Mouse (Mus musculus): Measurements from ENCODE around the gene Mfn2. TPM values are rescaled to one million over a fixed set of nuclear protein-coding genes. Genes with fewer than 3 reads are reported as not detected.
"Not testable (repeated sequence)": the region's sequence is repeated elsewhere in the genome, so short reads cannot be mapped to it uniquely, and the experiment has no call there.

Mfn2 gene
- polyA plus RNA-seq, 1 experiment, result 19.0 TPM

- Histone ChIP-seq H3K4me3 (replicated peaks) (no peak overlapping the region), H3K4me1 (peaks cover 24% of the 10 kb centered on the region), H3K9me3 (no peaks in the 10 kb centered on the region), H3K36me3 (replicated peaks; ENCODE audit: low read length) (no peaks in the 10 kb centered on the region), H3K27me3 (replicated peaks) (no peaks in the 10 kb centered on the region)
- no peak for TF ChIP-seq FLI1 (IDR thresholded peaks at IDR 0.05; ENCODE audit: low read length)
- TF ChIP-seq GATA1 (IDR thresholded peaks at IDR 0.05; ENCODE audit: borderline replicate concordance, low read length), result no peak
These were observed 53.7 kb downstream of the Mfn2 start for GRCm38 (mm10) chr4:147850776-147851175.

- Histone ChIP-seq H3K9me3 (no peaks in the 10 kb centered on the region), H3K4me3 (replicated peaks) (peak overlapping the region; percentile 96), H3K4me1 (peaks cover 24% of the 10 kb centered on the region), H3K36me3 (replicated peaks; ENCODE audit: low read length) (peaks cover 9% of the 10 kb centered on the region), H3K27me3 (replicated peaks) (no peaks in the 10 kb centered on the region)
- TF ChIP-seq FLI1 (IDR thresholded peaks at IDR 0.05; ENCODE audit: low read length) (no peak), GATA1 (IDR thresholded peaks at IDR 0.05; ENCODE audit: borderline replicate concordance, low read length) (no peak)
These were observed 55.9 kb downstream of the Mfn2 start for GRCm38 (mm10) chr4:147848584-147848991.

GRCm38 (mm10) chr4:147847614-147848583 is 56.6 kb downstream of the Mfn2 start, which contains the start of gene Zfp933:
Gene Zfp933 (minus strand): TSS chr4:147848366.
- TF ChIP-seq GATA1 (IDR thresholded peaks at IDR 0.05; ENCODE audit: borderline replicate concordance, low read length), result no peak
- TF ChIP-seq FLI1 (IDR thresholded peaks at IDR 0.05; ENCODE audit: low read length), result no peak
- Histone ChIP-seq H3K27me3 (replicated peaks) (no peaks in the 10 kb centered on the region), H3K4me3 (replicated peaks) (peak within 1 kb of the TSS; percentile 96), H3K9me3 (no peaks in the 10 kb centered on the region), H3K4me1 (peaks cover 30% of the 10 kb centered on the region), H3K36me3 (replicated peaks; ENCODE audit: low read length) (peaks cover 16% of the 10 kb centered on the region)

GRCm38 (mm10) chr4:147842871-147843270 is 61.6 kb downstream of the Mfn2 start:
- no peaks in the 10 kb centered on the region for H3K9me3 ChIP-seq
- TF ChIP-seq FLI1 (IDR thresholded peaks at IDR 0.05; ENCODE audit: low read length) (no peak), GATA1 (IDR thresholded peaks at IDR 0.05; ENCODE audit: borderline replicate concordance, low read length) (no peak)
- H3K27me3 ChIP-seq (replicated peaks), result no peaks in the 10 kb centered on the region
- H3K4me3 ChIP-seq (replicated peaks), result no peak overlapping the region
- H3K36me3 ChIP-seq (replicated peaks; ENCODE audit: low read length), result peaks cover 37% of the 10 kb centered on the region
- peaks cover 15% of the 10 kb centered on the region; the same call in 1 of the 2 replicates for H3K4me1 ChIP-seq

- not testable (repeated sequence) for H3K27me3 ChIP-seq (replicated peaks); H3K9me3 ChIP-seq; H3K4me1 ChIP-seq; H3K4me3 ChIP-seq (replicated peaks)
- peaks cover 33% of the 10 kb centered on the region for H3K36me3 ChIP-seq (replicated peaks; ENCODE audit: low read length)
These were observed 65.2 kb downstream of the Mfn2 start for GRCm38 (mm10) chr4:147839282-147839681.

GRCm38 (mm10) chr4:147824389-147824788 is 80.1 kb downstream of the Mfn2 start:
- peaks cover 61% of the 10 kb centered on the region for H3K9me3 ChIP-seq
- H3K27me3 ChIP-seq (replicated peaks), result no peaks in the 10 kb centered on the region
- peaks cover 64% of the 10 kb centered on the region for H3K36me3 ChIP-seq (replicated peaks; ENCODE audit: low read length)
- H3K4me1 ChIP-seq, result no peaks in the 10 kb centered on the region
- TF ChIP-seq FLI1 (IDR thresholded peaks at IDR 0.05; ENCODE audit: low read length) (no peak), GATA1 (IDR thresholded peaks at IDR 0.05; ENCODE audit: borderline replicate concordance, low read length) (no peak)
- H3K4me3 ChIP-seq (replicated peaks), result no peak overlapping the region

Other genes starting within 250 kb of the Mfn2 start
- not detected in 2 replicates for gene Zfp534, start 202.2 kb downstream of the Mfn2 start, polyA plus RNA-seq (2012; ENCODE audit: insufficient read depth, low replicate concordance)
- gene Zfp984, start 94.9 kb downstream of the Mfn2 start, polyA plus RNA-seq (2012; ENCODE audit: insufficient read depth, low replicate concordance), result 0.07 TPM in 1 of 2 replicates, not detected in the other
- gene Zfp933, start 56.3 kb downstream of the Mfn2 start, polyA plus RNA-seq (2012; ENCODE audit: insufficient read depth, low replicate concordance), result not detected in 2 replicates
- 44.2 and 60.2 TPM in 2 replicates for gene Miip, start 35.9 kb downstream of the Mfn2 start, polyA plus RNA-seq (2012; ENCODE audit: insufficient read depth, low replicate concordance)
- gene Fv1, start 35.7 kb downstream of the Mfn2 start, polyA plus RNA-seq (2012; ENCODE audit: insufficient read depth, low replicate concordance), result not detected in 2 replicates
- 11.8 and 14.9 TPM in 2 replicates for gene Plod1, start 32.1 kb upstream of the Mfn2 start, polyA plus RNA-seq (2012; ENCODE audit: insufficient read depth, low replicate concordance)
- gene 2510039O18Rik, start 36.2 kb upstream of the Mfn2 start, polyA plus RNA-seq (2012; ENCODE audit: insufficient read depth, low replicate concordance), result 87.3 and 131 TPM in 2 replicates
- gene Nppb, start 81.1 kb upstream of the Mfn2 start, polyA plus RNA-seq (2012; ENCODE audit: insufficient read depth, low replicate concordance), result not detected in 2 replicates
- gene Nppa, start 96.0 kb upstream of the Mfn2 start, polyA plus RNA-seq (2012; ENCODE audit: insufficient read depth, low replicate concordance), result not detected in 2 replicates
- gene Clcn6, start 134.1 kb upstream of the Mfn2 start, polyA plus RNA-seq (2012; ENCODE audit: insufficient read depth, low replicate concordance), result 2.4 and 3.5 TPM in 2 replicates
- gene Mthfr, start 134.4 kb upstream of the Mfn2 start, polyA plus RNA-seq (2012; ENCODE audit: insufficient read depth, low replicate concordance), result 3.5 and 7.0 TPM in 2 replicates
- gene Agtrap, start 183.3 kb upstream of the Mfn2 start, polyA plus RNA-seq (2012; ENCODE audit: insufficient read depth, low replicate concordance), result 16.5 and 50.7 TPM in 2 replicates
- gene Mad2l2, start 225.7 kb upstream of the Mfn2 start, polyA plus RNA-seq (2012; ENCODE audit: insufficient read depth, low replicate concordance), result 26.0 and 35.6 TPM in 2 replicates
- gene Draxin, start 226.0 kb upstream of the Mfn2 start, polyA plus RNA-seq (2012; ENCODE audit: insufficient read depth, low replicate concordance), result 4.1 and 4.9 TPM in 2 replicates
- 110 and 123 TPM in 2 replicates for gene Fbxo6, start 247.4 kb upstream of the Mfn2 start, polyA plus RNA-seq (2012; ENCODE audit: insufficient read depth, low replicate concordance)

Measured in megakaryocyte, embryonic 14.5 days (primary cell).